Mouse (Mus musculus) brain, embryonic 14.5 days (tissue): ENCODE data around the gene Ctsl. TPM values are rescaled to one million over a fixed set of nuclear protein-coding genes. Genes with fewer than 3 reads are reported as not detected.

ENCODE experiments used
- DNase-seq: peaks from one replicate; pipeline ENCODE4 v3.0.0-alpha.2; 2011; ENCODE audit warnings: low read depth
- CTCF ChIP-seq: fragments of 200-500 bp; IDR thresholded peaks from 2 replicates; pipeline ENCODE4 v1.5.1; 2012; ENCODE audit warnings: inconsistent platforms, mild to moderate bottlenecking, moderate library complexity, borderline replicate concordance; ENCODE audit not compliant: insufficient read depth, insufficient read length; ENCODE audit errors: extremely low read depth
- POLR2A ChIP-seq: fragments of 200-500 bp; IDR thresholded peaks from 2 replicates; pipeline ENCODE4 v1.6.1; 2012; ENCODE audit warnings: mild to moderate bottlenecking, inconsistent platforms, borderline replicate concordance; ENCODE audit not compliant: poor library complexity, insufficient read depth, insufficient read length, severe bottlenecking; ENCODE audit errors: extremely low read depth
- polyA plus RNA-seq: library from polyadenylated mRNA; depleted of rRNA; stranded (reverse); fragments of >200 nt; gene quantifications from 2 replicates; pipeline ENCODE4 v1.2.3, GENCODE M21; 2012; rRNA removed

Ctsl gene
- polyA plus RNA-seq = 50.2 and 83.3 TPM in 2 replicates

DNA sequence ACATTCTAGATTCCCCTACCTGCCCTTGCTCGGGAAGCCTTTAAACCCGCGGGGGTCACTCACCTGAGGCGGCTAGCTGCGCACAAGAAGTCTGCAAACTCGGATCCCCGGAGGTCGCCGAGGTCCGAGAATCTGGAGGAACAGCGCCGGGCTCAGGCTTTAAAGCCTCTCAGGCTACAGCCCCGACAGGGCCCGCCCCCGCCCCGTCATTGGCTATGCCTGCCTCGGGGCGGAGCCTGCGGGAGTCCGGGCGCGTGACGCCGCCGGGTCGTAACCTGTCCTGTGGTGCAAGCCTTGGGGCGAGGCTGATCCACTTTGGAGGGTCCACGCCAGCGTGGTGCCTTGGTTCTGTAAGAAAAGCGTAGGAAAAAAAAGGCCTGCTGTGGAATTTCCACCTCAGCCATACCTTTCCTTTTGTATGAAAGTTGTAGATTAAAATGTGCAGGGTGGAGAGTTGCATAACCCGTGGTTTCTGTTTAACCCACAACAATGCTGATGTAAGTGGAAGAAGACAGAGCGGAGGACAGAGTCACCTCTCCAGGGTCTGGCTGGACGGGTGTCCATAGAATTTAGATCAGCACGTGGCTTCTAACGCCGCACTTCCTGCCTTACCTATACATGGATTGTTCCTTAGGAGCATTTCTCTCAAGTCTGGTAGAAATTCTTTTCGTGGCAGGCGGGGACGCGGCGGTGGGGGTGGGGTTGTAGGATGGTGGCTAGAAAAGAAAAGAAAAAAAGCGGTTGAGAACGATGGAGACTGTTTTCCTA lies at the start of gene Ctsl:
TSS of gene Ctsl (minus strand) at position 718 of the 768 bp plus-strand sequence.
- peak; percentile 93 for DNase-seq
- no peak for TF ChIP-seq CTCF
- peak; percentile 55; the same call in 1 of the 2 replicates for TF ChIP-seq POLR2A

DNA sequence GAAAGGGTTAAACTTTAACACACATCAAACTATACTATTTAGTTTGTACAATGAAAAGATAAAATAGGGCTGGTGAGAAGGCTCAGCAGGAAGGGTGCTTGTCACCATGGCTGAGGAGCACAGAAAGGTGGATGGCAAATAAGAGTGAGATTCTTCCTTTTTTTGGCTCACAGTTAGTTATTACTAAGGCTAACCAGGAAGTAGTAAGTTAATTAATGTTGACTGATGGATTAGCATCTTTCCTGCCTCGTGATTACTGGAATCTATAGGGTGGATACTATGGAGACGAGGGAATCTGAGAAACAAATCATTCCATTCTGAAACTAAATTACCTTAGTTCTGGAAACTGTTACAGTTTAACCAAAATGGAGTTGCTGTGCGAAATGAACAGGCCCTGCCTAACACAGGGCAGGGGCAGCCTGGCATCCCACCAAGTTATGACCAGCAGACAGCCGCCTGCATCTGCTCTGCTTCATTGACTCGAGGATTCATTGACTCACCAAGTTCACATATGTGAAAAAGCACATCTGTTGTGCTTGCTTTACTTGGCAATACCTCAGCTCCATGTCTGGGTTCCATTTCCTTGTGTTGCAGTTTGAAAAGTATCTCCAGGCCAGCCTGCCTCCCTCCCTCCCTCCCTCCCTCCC lies 46.4 kb upstream of the Ctsl start:
- no peak for TF ChIP-seq CTCF
- TF ChIP-seq POLR2A = no peak
- DNase-seq = peak; percentile 17

DNA sequence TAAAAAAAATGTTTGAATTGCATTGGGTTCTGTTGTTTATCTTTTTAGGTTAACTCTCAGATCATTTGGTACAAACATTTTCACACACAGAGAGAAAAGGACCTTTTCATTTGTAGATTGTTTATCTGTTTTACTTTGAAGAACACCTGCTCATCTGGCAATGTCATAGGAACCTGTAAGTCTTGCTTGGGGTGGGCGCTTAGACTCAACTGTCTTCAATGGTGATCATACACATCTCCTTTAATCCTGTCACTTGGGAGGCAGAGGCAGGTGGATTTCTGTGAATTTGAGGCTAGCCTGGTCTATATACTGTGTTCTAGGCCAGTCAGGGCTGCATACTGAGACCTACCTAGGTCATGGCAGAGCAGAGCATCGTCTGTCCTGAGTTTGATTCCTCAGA lies 45.0 kb upstream of the Ctsl start:
- no peak for DNase-seq
- TF ChIP-seq POLR2A = no peak

DNA sequence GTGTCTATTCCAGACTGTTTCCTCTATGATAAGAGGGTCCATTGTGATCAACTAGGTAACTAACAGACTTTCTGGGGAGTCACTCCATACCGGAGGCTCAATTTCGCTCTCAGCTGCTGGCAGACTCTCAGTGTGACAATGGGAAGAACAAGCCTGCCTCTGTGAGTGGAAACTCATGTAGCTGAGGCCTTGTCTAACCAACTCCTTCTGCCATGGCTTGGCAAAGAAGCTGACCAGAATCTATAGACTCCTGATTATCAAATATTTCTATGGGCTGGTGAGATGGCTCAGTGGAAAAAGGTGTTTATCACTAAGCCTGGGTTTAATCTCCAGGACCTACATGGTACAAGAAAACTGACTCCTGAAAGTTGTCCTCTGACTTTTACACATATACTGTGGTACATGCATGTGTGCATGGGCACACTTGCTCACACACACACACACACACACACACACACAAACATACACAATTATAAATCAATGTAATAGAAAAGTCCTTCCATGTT lies 42.1 kb upstream of the Ctsl start:
- no peak for DNase-seq
- TF ChIP-seq CTCF = no peak
- no peak for TF ChIP-seq POLR2A

DNA sequence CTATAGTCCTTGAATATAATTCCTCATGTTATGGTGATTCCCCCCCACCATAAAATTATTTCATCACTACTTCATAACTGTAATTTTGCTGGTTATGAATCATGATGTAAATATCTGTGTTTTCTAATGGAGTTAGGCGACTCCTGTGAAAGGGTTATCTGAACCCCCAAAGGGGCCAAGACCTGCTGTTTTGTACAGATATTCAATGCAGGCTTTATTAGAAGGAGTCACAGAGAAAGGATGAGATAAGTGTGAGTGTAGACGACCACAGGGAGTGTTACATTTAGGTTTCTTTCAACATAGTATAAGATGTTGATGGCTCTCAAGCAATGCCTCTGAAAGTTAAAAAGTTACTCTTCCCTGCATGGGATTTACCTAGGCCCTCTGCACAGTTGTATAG lies 40.6 kb upstream of the Ctsl start:
- TF ChIP-seq CTCF = no peak
- TF ChIP-seq POLR2A = no peak
- DNase-seq = no peak

DNA sequence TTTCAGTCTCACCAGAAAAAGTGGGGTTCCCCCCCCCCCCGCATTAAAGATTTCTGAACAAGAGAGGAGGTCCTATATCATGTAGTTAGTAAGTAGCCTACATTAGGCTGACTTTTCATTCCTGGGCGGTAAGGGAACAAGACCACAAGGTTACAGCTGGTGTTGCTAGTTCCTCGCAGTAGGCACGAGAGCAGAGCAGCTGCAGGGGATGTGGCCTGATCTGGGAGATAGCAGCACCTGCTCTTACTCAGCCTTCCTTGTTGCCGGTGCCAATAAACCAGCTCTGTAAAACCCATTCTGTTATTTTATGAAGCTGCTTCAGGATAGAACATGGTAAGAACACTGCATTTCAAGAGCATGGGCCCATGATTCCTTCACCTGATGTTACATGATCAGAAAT lies 39.9 kb upstream of the Ctsl start:
- TF ChIP-seq POLR2A (no peak), CTCF (no peak)
- no peak for DNase-seq

DNA sequence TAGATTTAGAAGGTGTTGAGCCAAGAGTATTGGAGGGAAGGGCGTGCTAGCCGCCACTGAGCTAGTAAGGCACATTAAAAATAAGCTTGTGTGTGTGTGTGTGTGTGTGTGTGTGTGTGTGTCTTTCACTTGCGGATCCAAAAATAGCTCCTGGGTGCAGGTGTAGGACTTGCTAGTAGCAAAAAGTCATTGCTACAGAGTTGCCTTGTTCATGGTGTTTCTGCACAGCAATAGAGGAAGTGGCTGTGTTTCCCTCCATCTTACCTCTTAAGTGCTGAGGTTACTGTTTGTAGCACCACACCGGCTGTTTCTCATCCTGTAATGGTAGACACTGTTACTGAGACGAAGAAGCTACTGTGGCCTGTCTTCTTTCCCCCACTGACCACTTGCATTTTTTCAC lies 37.3 kb upstream of the Ctsl start:
- no peak for TF ChIP-seq CTCF
- no peak for TF ChIP-seq POLR2A
- no peak for DNase-seq

DNA sequence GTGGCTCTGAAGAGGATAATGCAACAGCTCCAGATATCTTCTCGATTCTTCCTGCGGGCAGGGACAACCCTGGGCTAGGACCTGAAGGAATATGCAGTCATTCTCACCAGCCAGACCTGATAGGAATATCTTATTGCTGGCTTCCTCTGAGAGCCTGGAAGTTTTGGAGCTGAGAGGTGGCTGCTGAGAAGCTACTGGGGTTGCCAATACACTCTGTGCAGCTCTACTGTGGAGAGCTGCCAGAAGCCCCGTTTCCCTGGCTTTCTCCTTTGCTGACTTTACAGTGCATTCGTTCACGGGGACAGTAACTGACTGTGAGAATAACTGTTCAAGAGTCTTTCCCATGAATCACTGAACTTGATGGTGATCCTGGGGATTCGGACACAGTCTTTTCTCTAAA lies 34.9 kb upstream of the Ctsl start:
- no peak for TF ChIP-seq CTCF
- no peak for DNase-seq

DNA sequence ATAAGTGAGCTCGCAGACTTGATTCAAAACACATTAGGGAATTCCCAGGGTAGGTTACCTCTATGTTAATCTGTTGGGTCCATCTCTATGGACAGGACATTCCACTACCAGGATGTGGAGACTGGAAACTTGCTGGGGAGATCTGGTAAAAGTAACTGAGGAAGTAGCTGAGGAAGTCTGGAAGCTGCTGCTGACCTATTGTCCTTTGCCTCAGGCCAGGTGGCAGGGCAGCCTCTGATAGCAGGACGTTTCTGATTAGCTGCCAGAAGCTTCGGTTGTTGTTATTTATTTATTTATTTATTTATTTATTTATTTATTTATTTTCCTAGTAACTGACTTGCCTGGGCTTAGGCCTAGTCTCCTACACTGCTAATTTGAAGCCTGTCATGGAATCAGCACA lies 32.8 kb upstream of the Ctsl start:
- TF ChIP-seq POLR2A (no peak), CTCF (no peak)
- no peak for DNase-seq

DNA sequence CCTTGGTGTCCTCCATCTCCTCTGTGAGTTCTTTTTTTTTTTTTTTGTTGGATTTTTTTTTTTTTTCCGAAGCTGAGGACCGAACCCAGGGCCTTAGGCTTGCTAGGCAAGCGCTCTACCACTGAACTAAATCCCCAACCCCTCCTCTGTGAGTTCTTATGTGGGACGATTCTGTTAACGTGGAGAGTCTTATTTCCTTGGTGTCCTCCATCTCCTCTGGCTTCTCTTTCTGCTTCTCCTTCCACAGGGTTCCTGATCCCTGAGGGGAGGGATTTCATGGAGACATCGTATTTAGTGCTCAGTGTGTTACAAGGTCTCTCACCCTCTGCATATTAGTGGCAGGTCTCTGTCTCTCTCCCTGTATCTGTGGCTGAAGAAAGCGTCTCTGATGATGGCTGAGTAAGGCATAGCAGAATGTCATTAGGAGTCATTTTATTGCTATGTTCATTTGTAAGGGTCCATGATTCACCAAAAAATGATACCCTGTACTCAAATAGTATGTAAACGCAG lies 32.3 kb upstream of the Ctsl start:
- TF ChIP-seq CTCF = no peak
- no peak for TF ChIP-seq POLR2A
- no peak for DNase-seq

DNA sequence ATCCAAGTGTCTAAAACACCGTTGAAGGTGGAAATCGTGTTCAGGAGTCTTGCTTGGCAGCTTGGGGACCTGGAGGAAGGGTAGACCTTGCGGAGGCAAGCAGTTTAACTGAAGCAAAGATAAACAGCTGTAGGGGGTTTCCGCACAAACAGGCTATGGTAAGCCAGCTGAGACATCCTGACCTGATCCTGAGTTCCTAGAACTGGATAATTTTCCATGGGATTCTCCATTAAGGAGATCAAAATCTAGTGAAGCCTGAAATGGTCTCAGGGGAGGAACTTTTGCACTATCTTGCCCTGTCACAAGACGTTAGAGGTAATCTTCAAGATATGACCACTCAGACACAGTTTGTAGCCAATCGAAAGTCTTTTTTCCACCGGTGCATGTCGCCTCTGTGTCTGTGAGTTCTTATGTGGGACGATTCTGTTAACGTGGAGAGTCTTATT lies 31.8 kb upstream of the Ctsl start:
- no peak for TF ChIP-seq CTCF
- no peak for TF ChIP-seq POLR2A
- no peak for DNase-seq

DNA sequence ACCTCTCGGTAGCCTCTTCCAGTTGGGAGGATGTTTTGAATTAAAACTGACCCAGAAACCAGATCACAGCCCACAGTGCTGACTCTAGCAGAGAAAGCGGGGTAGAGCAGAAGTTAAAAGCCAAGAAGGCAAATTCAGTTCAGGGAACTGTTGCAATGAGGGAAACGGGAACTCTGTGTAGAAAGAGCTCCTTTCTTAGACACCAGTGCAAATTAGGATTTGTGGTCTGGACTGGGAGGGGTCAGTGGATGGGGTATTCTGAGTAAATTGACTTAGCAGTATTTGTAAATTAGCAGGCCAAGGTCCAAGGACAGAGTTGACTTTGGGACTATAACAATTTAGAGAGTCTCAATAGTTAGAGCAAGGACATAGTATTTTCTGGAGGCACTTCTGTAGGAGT lies 31.3 kb upstream of the Ctsl start:
- TF ChIP-seq CTCF = no peak
- no peak for TF ChIP-seq POLR2A
- no peak for DNase-seq
